Comparison of ENCODE assay signal across 10 mouse cellular contexts in genomic region chr5:134637820-134638367, GRCm38 (mm10). TPM values are rescaled to one million over a fixed set of nuclear protein-coding genes. Genes with fewer than 3 reads are reported as not detected.
A peak's percentile ranks its signal among the peaks of the same experiment; 100 is the strongest.
DNase-seq lines count a peak whose midpoint lies in the region; ATAC-seq and TF ChIP-seq lines count a peak whose summit lies in the region.
"Had no signal": no experiment of that assay in that cellular context is flagged by ENCODE, and none has a peak within 500 bp of the region (broad histone marks: within the 10 kb centered on the region; RNA-seq: fewer than 3 reads in every experiment).

No protein-coding gene starts in this region.

- no peak for DNase-seq in heart, postnatal 36 days
- DNase-seq in ES-E14 (ENCODE audit: low read depth, low spot score), result no peak
- no peak for DNase-seq in hindbrain, embryonic 14.5 days (ENCODE audit: low spot score)
- no peak for DNase-seq in left cerebral cortex, adult 11 months (ENCODE audit: low spot score)
- no peak for DNase-seq in thymus, postnatal 14 days
- no peak for DNase-seq in adrenal gland, postnatal 4 days (ENCODE audit: low spot score in 2 of 2)
- DNase-seq: gastrocnemius, postnatal 25 days had no signal

- intact Hi-C loops in heart, postnatal 36 days (cut with DNase I), result no loop called here

- peak overlapping the region; percentile 99 for H3K9ac ChIP-seq in heart, embryonic 14.5 days (ENCODE audit: low read length)
- H3K9ac ChIP-seq in ES-E14 (ENCODE audit: insufficient read depth, low read depth, low read length, poor library complexity, severe bottlenecking), result peak overlapping the region; percentile 99
- peak overlapping the region; percentile 99 for H3K9ac ChIP-seq in hindbrain, embryonic 14.5 days
- H3K9ac ChIP-seq in midbrain, embryonic 12.5 days (replicated peaks), result peak overlapping the region; percentile 99

- peaks cover 2 to 17% of the 10 kb centered on the region in 2 experiments for H3K4me1 ChIP-seq in heart, embryonic 14.5 days (ENCODE audit: control insufficient read depth in 2 of 2, insufficient read depth in 2 of 2, low read length in 2 of 2)
- peaks cover 7 to 8% of the 10 kb centered on the region in 2 experiments; a peak in 3 of 4 replicates for H3K4me1 ChIP-seq in ES-E14 (ENCODE audit: control insufficient read depth in 2 of 2, insufficient read depth in 2 of 2, low read length in 2 of 2, poor library complexity in 1 of 2)
- H3K4me1 ChIP-seq in hindbrain, embryonic 14.5 days (replicated peaks; ENCODE audit: control insufficient read depth, insufficient read depth, low read length), result peaks cover 18% of the 10 kb centered on the region
- peaks cover 16% of the 10 kb centered on the region for H3K4me1 ChIP-seq in midbrain, embryonic 12.5 days

- H3K36me3 ChIP-seq in heart, embryonic 14.5 days (ENCODE audit: control insufficient read depth, insufficient read depth, low read length), result peaks cover 36% of the 10 kb centered on the region
- peaks cover 18% of the 10 kb centered on the region for H3K36me3 ChIP-seq in ES-E14 (ENCODE audit: control insufficient read depth, insufficient read depth, low read length, poor library complexity, severe bottlenecking)
- H3K36me3 ChIP-seq in hindbrain, embryonic 14.5 days (replicated peaks; ENCODE audit: control insufficient read depth, insufficient read depth), result peaks cover 26% of the 10 kb centered on the region
- H3K36me3 ChIP-seq in midbrain, embryonic 12.5 days, result peaks cover 30% of the 10 kb centered on the region

- H3K4me2 ChIP-seq in heart, embryonic 14.5 days (ENCODE audit: low read length), result peak overlapping the region; percentile 75
- peak overlapping the region; percentile 89 for H3K4me2 ChIP-seq in hindbrain, embryonic 14.5 days (replicated peaks)
- H3K4me2 ChIP-seq in midbrain, embryonic 12.5 days (replicated peaks), result peak overlapping the region; percentile 79

- H3K27ac ChIP-seq in heart, embryonic 14.5 days (replicated peaks in 1 of 2; ENCODE audit: control insufficient read depth in 1 of 2, insufficient read depth in 1 of 2, low read depth in 2 of 2, low read length in 2 of 2), result peak overlapping the region; percentile 92 to 93; a peak in 2 of 4 replicates
- H3K27ac ChIP-seq in ES-E14 (ENCODE audit: insufficient read depth, low read depth, low read length, poor library complexity, severe bottlenecking), result no peak overlapping the region
- peak overlapping the region; percentile 85 for H3K27ac ChIP-seq in hindbrain, embryonic 14.5 days
- H3K27ac ChIP-seq in midbrain, embryonic 12.5 days (replicated peaks), result 0 out of 2 replicates have a peak overlapping the region, but pooled peaks have one; percentile 93

- H3K4me3 ChIP-seq in heart, embryonic 14.5 days (ENCODE audit: control insufficient read depth in 1 of 2, insufficient read depth in 1 of 2, low read depth in 1 of 2, low read length in 2 of 2), result peak overlapping the region; percentile 93 to 99
- peak overlapping the region; percentile 90 to 94 for H3K4me3 ChIP-seq in ES-E14 (ENCODE audit: insufficient read depth in 1 of 2, low read depth in 1 of 2, low read length in 2 of 2, poor library complexity in 1 of 2, severe bottlenecking in 1 of 2)
- peak overlapping the region; percentile 99 for H3K4me3 ChIP-seq in hindbrain, embryonic 14.5 days (replicated peaks; ENCODE audit: low read length)
- H3K4me3 ChIP-seq in midbrain, embryonic 12.5 days, result peak overlapping the region; percentile 99

- WGBS in heart, embryonic 14.5 days, result 25% methylated on average over 5 of the region's 5 CpGs
- 38% methylated on average over 5 of the region's 5 CpGs for WGBS in hindbrain, embryonic 14.5 days
- WGBS in midbrain, embryonic 12.5 days, result 39% methylated on average over 5 of the region's 5 CpGs

- in situ Hi-C loops in ES-E14 (cut with MboI; ENCODE audit: low sequenced_read_pairs in 2 of 2, unreplicated experiment in 2 of 2), result no loop called here

- no peak for ATAC-seq in heart, embryonic 14.5 days (ENCODE audit: insufficient number of reproducible peaks, insufficient read depth, low FRiP score, low read depth)
- ATAC-seq in hindbrain, embryonic 14.5 days (ENCODE audit: low FRiP score), result no peak
- no peak for ATAC-seq in midbrain, embryonic 12.5 days (ENCODE audit: low FRiP score, low read depth)

- H3K9me3 ChIP-seq in heart, embryonic 14.5 days (ENCODE audit: control insufficient read depth, low read length), result no peaks in the 10 kb centered on the region
- no peaks in the 10 kb centered on the region for H3K9me3 ChIP-seq in ES-E14 (ENCODE audit: control insufficient read depth, insufficient read depth, low read depth, low read length)
- H3K9me3 ChIP-seq in hindbrain, embryonic 14.5 days (ENCODE audit: control insufficient read depth, low read length), result no peaks in the 10 kb centered on the region
- H3K9me3 ChIP-seq in midbrain, embryonic 12.5 days, result no peaks in the 10 kb centered on the region

- no peaks in the 10 kb centered on the region for H3K27me3 ChIP-seq in heart, embryonic 14.5 days (ENCODE audit: control insufficient read depth, insufficient read depth, low read length)
- no peaks in the 10 kb centered on the region for H3K27me3 ChIP-seq in hindbrain, embryonic 14.5 days (ENCODE audit: control insufficient read depth, insufficient read depth, low read length)
- no peaks in the 10 kb centered on the region for H3K27me3 ChIP-seq in midbrain, embryonic 12.5 days
- H3K27me3 ChIP-seq: Patski had no signal

TF ChIP-seq in ES-E14, 5 proteins besides CTCF, POLR2A, EP300 and RAD21:
- TF ChIP-seq MAFK (IDR thresholded peaks at IDR 0.05; ENCODE audit: insufficient read depth, low read depth, low read length) (no peak), HCFC1 (IDR thresholded peaks at IDR 0.05; ENCODE audit: borderline replicate concordance, insufficient read depth, low read length) (no peak), CHD2 (IDR thresholded peaks at IDR 0.05; ENCODE audit: low read depth, low read length) (no peak), ZNF384 (IDR thresholded peaks at IDR 0.05; ENCODE audit: low read depth, low read length) (no peak), ZC3H11A (IDR thresholded peaks at IDR 0.05; ENCODE audit: borderline replicate concordance, low read depth, low read length) (no peak)
TF ChIP-seq in ES-E14: peak in this region for 0.

RNA-seq across cellular contexts. Expression of gene Eif4h, which starts 1.4 kb away (rescaled TPM):
- 303 and 326 TPM in 2 replicates for polyA plus RNA-seq in heart, embryonic 14.5 days (2014; fragmentation: Nextera tagmentation; extraction: Ambion mirVana)
- 100 to 1,000 TPM; 143 to 145 TPM for total RNA-seq in heart, postnatal 36 days (2021)
- total RNA-seq in ES-E14 (2012; rRNA removed), result 263 and 322 TPM in 2 replicates
- polyA plus RNA-seq in hindbrain, embryonic 14.5 days (2014; fragmentation: Nextera tagmentation; extraction: Ambion mirVana), result 329 and 343 TPM in 2 replicates
- 441 and 455 TPM in 2 replicates for polyA plus RNA-seq in midbrain, embryonic 12.5 days (2016; fragmentation: Nextera tagmentation; extraction: Ambion mirVana)
- 100 to 1,000 TPM; 336 to 353 TPM for total RNA-seq in adrenal gland, postnatal 4 days (2021)

RNA-seq across cellular contexts. Expression of gene Lat2, which starts 23.1 kb away (rescaled TPM):
- 2.1 and 3.2 TPM in 2 replicates for polyA plus RNA-seq in heart, embryonic 14.5 days (2014; fragmentation: Nextera tagmentation; extraction: Ambion mirVana)
- 1 to 10 TPM; 1.6 to 2.2 TPM for total RNA-seq in heart, postnatal 36 days (2021)
- 3.6 and 4.3 TPM in 2 replicates for total RNA-seq in ES-E14 (2012; rRNA removed)
- polyA plus RNA-seq in hindbrain, embryonic 14.5 days (2014; fragmentation: Nextera tagmentation; extraction: Ambion mirVana), result 1.1 and 1.5 TPM in 2 replicates
- polyA plus RNA-seq in midbrain, embryonic 12.5 days (2016; fragmentation: Nextera tagmentation; extraction: Ambion mirVana), result 3.4 and 3.6 TPM in 2 replicates
- total RNA-seq in adrenal gland, postnatal 4 days (2021), result 1 to 10 TPM; 4.3 to 4.4 TPM

RNA-seq across cellular contexts. Expression of gene Limk1, which starts 50.5 kb away (rescaled TPM):
- polyA plus RNA-seq in heart, embryonic 14.5 days (2014; fragmentation: Nextera tagmentation; extraction: Ambion mirVana), result 3.6 TPM in 2 replicates
- total RNA-seq in heart, postnatal 36 days (2021), result 1 to 10 TPM; 4.5 to 4.9 TPM
- 14.0 and 15.9 TPM in 2 replicates for total RNA-seq in ES-E14 (2012; rRNA removed)
- polyA plus RNA-seq in hindbrain, embryonic 14.5 days (2014; fragmentation: Nextera tagmentation; extraction: Ambion mirVana), result 25.5 and 26.4 TPM in 2 replicates
- 16.7 and 17.7 TPM in 2 replicates for polyA plus RNA-seq in midbrain, embryonic 12.5 days (2016; fragmentation: Nextera tagmentation; extraction: Ambion mirVana)
- total RNA-seq in adrenal gland, postnatal 4 days (2021), result 10 to 100 TPM; 31.1 to 32.3 TPM

RNA-seq across cellular contexts. Expression of gene Rfc2, which starts 56.7 kb away (rescaled TPM):
- polyA plus RNA-seq in heart, embryonic 14.5 days (2014; fragmentation: Nextera tagmentation; extraction: Ambion mirVana), result 181 and 184 TPM in 2 replicates
- 10 to 100 TPM; 23.4 to 23.9 TPM for total RNA-seq in heart, postnatal 36 days (2021)
- total RNA-seq in ES-E14 (2012; rRNA removed), result 165 and 168 TPM in 2 replicates
- polyA plus RNA-seq in hindbrain, embryonic 14.5 days (2014; fragmentation: Nextera tagmentation; extraction: Ambion mirVana), result 174 and 178 TPM in 2 replicates
- 264 and 268 TPM in 2 replicates for polyA plus RNA-seq in midbrain, embryonic 12.5 days (2016; fragmentation: Nextera tagmentation; extraction: Ambion mirVana)
- total RNA-seq in adrenal gland, postnatal 4 days (2021), result 10 to 100 TPM; 81.0 to 85.3 TPM
